Mouse (Mus musculus) ES-CJ7 (cell line): ENCODE results near the gene Epb41l5.

Experiments
- DNase-seq: peaks from one replicate; pipeline ENCODE4 v3.0.0; 2011; ENCODE audit warnings: low read depth, low spot score

Epb41l5 gene

DNA sequence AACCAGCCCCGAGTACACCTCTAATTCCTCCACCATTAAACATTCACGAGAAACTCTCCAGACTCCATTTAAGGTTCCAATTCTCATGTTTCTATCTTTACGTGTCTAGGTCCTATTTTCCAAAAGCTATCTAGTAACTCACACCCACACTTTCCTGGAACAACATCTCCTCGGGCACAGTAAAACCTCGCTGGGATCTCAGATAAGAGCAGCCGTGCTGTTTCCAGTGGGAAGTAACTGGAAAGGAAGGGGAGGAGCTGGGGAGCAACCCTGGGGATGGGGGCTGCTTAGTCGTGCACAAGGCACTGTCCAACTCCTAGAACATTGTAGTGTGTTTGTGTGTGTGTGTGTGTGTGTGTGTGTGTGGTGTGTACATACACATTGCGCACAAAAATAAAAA, 146.9 kb downstream of the Epb41l5 start:
- no peak for DNase-seq

DNA sequence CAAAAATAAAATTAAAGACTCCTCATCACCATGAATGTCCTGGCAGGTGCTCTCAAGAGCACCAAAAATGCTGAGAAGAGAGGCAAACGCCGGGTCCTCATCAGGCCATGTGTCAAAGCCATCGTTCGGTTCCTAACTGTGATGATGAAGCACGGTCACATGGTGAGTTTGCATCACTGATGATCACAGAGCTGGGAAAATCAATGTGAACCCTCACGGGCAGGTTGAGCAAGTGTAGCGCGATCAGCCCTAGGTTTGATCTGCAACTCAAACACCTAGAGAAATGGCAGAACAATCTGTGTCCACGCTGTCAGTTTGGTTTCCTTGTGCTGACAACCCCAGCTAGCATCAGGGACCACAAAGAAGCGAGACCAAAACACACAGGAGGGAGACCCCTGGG, 149.3 kb downstream of the Epb41l5 start:
- DNase-seq = no peak

DNA sequence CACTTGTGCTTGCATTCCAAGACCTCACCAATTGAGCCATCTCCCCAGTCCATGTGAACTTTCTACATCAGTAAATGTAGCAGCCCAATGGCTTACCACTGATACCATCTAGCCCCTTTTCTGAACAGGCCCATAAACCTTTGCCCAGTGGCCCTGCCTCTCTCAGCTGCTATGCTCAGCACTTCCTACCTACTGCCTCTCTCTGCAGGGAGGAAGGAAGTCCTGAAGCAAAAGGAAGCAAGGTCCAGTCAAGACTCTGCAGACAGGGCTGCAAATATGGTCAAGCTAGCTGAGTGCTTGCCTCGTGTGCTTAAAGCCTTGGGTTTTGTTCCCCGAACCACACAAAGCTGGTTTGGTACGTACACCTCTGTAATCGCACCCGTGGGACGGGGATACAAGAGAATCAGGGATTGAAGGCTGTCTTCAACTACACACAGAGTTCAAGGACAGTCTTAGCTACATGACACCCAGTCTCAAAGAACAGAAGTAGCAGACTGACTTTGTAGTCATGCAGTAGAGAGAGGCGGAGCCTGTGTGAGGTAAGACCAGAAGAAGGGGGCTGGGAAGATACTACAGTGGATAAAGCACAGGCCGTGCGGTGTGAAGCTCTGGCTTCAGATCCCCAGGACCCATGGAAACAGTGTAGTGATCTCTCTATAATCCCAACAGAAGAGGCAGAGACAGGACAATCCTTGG, 150.1 kb downstream of the Epb41l5 start:
- peak; percentile 71 for DNase-seq

DNA sequence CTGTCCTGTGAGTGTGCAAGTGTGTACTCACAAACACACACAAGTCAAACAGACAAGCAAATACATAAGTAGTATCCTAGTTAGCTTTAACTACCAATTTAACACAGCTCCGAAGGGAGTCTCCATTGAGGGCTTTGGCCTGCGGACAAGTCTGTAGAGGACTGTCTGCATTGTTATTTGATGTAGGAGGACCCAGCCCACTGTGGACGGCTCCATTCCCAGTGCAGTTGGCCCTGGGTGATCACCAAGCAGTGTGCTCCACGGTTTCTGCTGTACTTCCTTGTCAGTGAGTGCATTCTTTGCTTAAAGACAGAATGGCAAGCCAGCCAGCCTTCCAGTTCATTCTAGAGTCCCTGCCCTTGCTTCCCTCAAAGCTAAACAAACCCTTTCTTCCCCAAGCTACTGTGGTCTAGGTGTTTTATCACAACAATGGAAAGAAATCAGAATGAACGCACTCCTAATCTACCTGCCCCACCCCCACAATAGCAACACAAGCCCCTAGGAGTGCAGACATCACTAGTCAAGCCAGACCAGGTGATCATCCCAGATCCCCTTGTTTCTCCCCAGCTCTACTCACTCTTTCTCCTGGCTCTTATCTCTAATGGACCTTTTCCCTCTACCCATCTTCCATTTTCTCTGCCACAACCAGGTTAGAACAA, 151.3 kb downstream of the Epb41l5 start:
- DNase-seq = peak; percentile 97

DNA sequence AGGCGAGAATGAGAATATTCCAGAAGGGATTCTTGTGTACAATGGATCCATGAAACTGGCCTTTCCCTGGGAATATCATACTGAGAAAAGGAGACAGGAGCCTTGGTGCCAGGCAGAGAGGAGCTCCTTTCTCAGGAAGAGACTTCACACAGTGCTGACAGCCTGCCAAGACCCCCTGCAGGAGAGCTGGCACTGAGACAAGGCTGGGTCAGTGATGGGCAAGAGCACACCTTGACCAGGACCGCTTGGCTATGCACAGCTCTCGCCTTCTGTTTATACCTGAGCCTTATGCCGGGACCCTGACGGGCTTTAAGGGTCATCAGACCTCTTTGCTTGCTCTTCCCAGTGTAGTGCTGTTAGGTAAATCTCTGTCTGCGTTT, 153.4 kb downstream of the Epb41l5 start:
- no peak for DNase-seq
